Mouse (Mus musculus) embryonic stem cell, embryonic (primary cell): Measurements from ENCODE around the gene Ppfia4.

Experiments used
- CTCF ChIA-PET, 4 experiments: fragments of 300-600 bp in 2 of 4; fragments of 350-600 bp in 2 of 4; sonication (Branson Sonifier 250); formaldehyde crosslinking; loops; one replicate each; lab custom pipeline; 2022; ENCODE audit warnings: inconsistent platforms in 2 of 4; lab: Charles Lee
- POLR2A ChIA-PET, 4 experiments: fragments of 300-600 bp in 2 of 4; fragments of 350-600 bp in 2 of 4; sonication (Branson Sonifier 250); formaldehyde crosslinking; loops; one replicate each; lab custom pipeline; 2022; ENCODE audit warnings: antibody characterized with exemption in 4 of 4, inconsistent platforms in 1 of 4; lab: Charles Lee

Gene Ppfia4

GRCm38 (mm10) chr1:134332770-134333271, at the start of gene Ppfia4:
Gene Ppfia4 (minus strand): TSS chr1:134332928.
- ChIA-PET POLR2A (interaction anchor here in 2 of 4 experiments (1.0 to 1.5 kb wide), 3 partner anchors 12 to 212 kb away, joined by 3 to 5 read pairs (median 4); no protein-coding TSS in a partner anchor), CTCF (interaction anchor here (0.7 to 4.0 kb wide), 16 partner anchors 9 to 305 kb away, joined by 3 to 33 read pairs (median 4); partner anchors contain the start of gene Chit1 (in 1 of the 4))

GRCm38 (mm10) chr1:134381795-134382625, 49.3 kb upstream of the Ppfia4 start:
- CTCF ChIA-PET, result interaction anchor here in 2 of 4 experiments (0.5 to 0.8 kb wide), 3 partner anchors 50 to 1016 kb away, joined by 3 to 4 read pairs (median 4); no protein-coding TSS in a partner anchor
- POLR2A ChIA-PET, result interaction anchor here (0.7 to 2.6 kb wide), 25 partner anchors 9 to 282 kb away, joined by 3 to 12 read pairs (median 3); partner anchors contain the start of genes Cyb5r1 (in 3 of the 4), Adipor1 (in 2 of the 4), Klhl12 (in 1 of the 4) and Tmem183a (in 1 of the 4)

DNA sequence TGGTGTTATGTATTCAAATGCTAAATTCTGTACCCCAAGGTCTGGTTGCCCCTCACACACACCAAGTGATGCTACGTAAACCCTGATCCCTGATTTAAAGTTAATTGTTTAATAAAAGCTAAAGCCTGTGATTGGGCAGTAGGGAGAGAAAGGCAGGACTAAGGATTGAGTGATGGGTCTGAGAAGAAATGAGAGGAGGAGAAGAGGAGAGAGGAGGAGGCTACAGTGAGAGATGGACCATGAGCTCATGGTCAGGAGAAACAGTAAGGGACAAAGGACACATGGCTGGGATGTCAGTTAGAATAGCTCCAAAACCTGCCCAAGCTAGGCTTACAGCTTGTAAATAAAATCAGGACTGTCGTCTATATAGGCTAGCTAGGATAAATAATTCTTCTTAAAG, 48.3 kb upstream of the Ppfia4 start:
- ChIA-PET CTCF (interaction anchor here in 1 of 4 experiments (0.6 kb wide), 1 partner anchor 226 kb away, joined by 3 read pairs; no protein-coding TSS in a partner anchor), POLR2A (interaction anchor here (0.5 to 2.6 kb wide), 22 partner anchors 8 to 302 kb away, joined by 3 to 12 read pairs (median 4); partner anchors contain the start of genes Cyb5r1 (in 3 of the 4), Adipor1 (in 1 of the 4), Klhl12 (in 1 of the 4) and Rabif (in 1 of the 4))

DNA sequence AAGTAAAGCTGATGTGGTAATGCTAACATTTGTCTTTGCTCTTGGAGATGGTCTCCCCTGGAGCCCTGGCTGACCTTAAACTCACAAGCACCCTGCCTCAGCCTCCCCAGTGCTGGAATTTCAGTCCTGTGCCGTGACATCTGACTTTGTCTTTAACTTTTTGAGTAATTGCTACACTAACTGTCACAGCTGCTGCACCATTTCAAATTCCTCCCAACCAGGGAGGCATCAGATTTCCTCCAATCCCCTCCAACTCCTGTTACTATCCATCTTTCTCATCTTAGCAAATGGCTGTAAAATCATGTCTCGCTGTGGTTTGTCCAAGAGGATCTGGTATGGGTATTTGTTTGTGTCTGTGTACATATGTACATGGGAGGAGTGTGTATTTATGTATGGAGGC, 41.4 kb upstream of the Ppfia4 start:
- ChIA-PET POLR2A (interaction anchor here in 1 of 4 experiments (1.0 kb wide), 1 partner anchor 41 kb away, joined by 3 read pairs; no protein-coding TSS in a partner anchor), CTCF (no interaction called here)

GRCm38 (mm10) chr1:134368777-134369337, 36.1 kb upstream of the Ppfia4 start:
- ChIA-PET CTCF (interaction anchor here in 1 of 4 experiments (0.7 to 0.9 kb wide), 2 partner anchors 37 to 127 kb away, joined by 3 read pairs; partner anchors contain the start of gene Cyb5r1), POLR2A (interaction anchor here in 3 of 4 experiments (0.6 to 2.4 kb wide), 7 partner anchors 9 to 1351 kb away, joined by 3 to 9 read pairs (median 3); partner anchors contain the start of genes Klhl12 (in 2 of the 3), Adipor1 (in 1 of the 3), Csrp1 (in 1 of the 3) and Cyb5r1 (in 1 of the 3))

DNA sequence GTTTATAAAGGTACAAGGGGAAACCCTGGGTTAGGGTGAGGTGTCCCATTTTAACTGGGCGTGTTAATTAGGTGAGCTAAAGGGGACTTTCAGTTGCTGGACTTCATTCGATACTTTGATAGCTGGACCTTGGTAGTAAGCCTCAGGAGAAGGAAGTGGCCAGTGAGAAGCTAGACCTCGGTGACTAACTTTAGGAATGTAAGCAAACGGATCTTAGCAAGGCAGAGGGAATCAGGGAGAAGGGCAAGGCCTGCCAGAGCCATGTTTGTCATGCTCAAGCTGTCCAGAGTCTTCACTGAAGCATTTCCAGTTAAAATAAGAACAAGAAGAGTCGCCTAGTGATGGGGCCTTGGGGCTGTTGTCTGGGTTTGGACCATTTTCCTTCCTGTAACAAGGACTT, 32.8 kb upstream of the Ppfia4 start:
- CTCF ChIA-PET, result no interaction called here
- POLR2A ChIA-PET, result interaction anchor here in 2 of 4 experiments (0.9 to 2.4 kb wide), 8 partner anchors 13 to 192 kb away, joined by 3 to 12 read pairs (median 3); partner anchors contain the start of genes Adipor1 (in 2 of the 2), Klhl12 (in 1 of the 2) and Rabif (in 1 of the 2)

DNA sequence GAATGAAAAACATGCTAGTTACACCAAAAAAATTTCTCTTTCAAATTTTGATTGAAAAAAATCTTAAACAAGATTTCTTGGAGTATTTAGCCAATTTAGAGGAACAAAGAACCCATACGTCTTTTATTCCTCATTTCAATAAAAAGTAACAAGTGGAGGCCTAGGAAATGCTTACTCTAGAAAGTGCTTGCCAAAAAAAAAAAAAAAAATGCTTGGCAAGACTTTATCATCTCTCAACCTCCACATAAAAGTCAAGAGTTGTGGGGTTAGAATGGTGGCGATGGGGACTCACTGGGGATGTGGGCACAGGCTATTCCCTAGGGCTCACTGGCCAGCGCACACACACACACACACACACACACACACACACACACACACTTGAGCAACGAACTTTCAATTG, 30.5 kb upstream of the Ppfia4 start:
- ChIA-PET POLR2A (interaction anchor here in 2 of 4 experiments (0.7 to 3.2 kb wide), 7 partner anchors 9 to 626 kb away, joined by 3 to 11 read pairs (median 4); no protein-coding TSS in a partner anchor), CTCF (no interaction called here)

- POLR2A ChIA-PET, result interaction anchor here in 3 of 4 experiments (0.6 to 3.2 kb wide), 13 partner anchors 8 to 713 kb away, joined by 3 to 11 read pairs (median 4); partner anchors contain the start of genes Adipor1 (in 1 of the 3) and Klhl12 (in 1 of the 3)
- CTCF ChIA-PET, result interaction anchor here in 1 of 4 experiments (0.6 kb wide), 1 partner anchor 99 kb away, joined by 3 read pairs; no protein-coding TSS in a partner anchor
Measured at GRCm38 (mm10) chr1:134361857-134362212, 29.1 kb upstream of the Ppfia4 start, which contains the start of gene Tmem183a. Gene Tmem183a (minus strand): TSS chr1:134361979.

GRCm38 (mm10) chr1:134361195-134361856, 28.6 kb upstream of the Ppfia4 start:
- CTCF ChIA-PET, result interaction anchor here in 3 of 4 experiments (0.5 to 1.0 kb wide), 3 partner anchors 85 to 472 kb away, joined by 3 to 5 read pairs (median 3); no protein-coding TSS in a partner anchor

DNA sequence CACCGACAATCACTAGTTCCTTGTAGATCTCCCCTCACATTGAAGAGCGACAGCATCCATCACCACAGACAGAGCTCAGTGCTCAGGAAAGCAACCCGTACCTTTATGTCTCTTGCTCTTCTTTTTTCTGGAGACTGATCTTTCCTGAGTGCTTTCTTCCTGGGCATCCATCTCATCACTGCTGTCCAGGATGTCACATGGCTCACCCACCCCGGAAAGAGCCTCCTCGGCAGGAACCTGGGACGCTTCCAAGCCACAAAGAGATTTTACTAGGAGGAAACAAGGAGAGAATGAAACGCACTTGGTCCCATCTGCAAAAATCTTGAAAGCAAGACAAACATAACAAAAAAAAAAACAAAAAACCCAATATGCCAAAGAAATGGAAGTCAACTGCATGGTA, 27.9 kb upstream of the Ppfia4 start:
- CTCF ChIA-PET, result interaction anchor here in 2 of 4 experiments (0.5 to 1.0 kb wide), 2 partner anchors 86 to 472 kb away, joined by 3 to 5 read pairs; no protein-coding TSS in a partner anchor
- POLR2A ChIA-PET, result interaction anchor here in 3 of 4 experiments (0.6 to 3.0 kb wide), 21 partner anchors 9 to 574 kb away, joined by 3 to 9 read pairs (median 4); partner anchors contain the start of genes Adipor1 (in 2 of the 3), Klhl12 (in 2 of the 3) and Cyb5r1 (in 1 of the 3)

More at GRCm38 (mm10) chr1:134361195-134361856, 28.6 kb upstream of the Ppfia4 start:
- POLR2A ChIA-PET, result interaction anchor here in 3 of 4 experiments (0.6 to 3.2 kb wide), 17 partner anchors 10 to 714 kb away, joined by 3 to 11 read pairs (median 4); partner anchors contain the start of genes Klhl12 (in 2 of the 3) and Adipor1 (in 1 of the 3)

DNA sequence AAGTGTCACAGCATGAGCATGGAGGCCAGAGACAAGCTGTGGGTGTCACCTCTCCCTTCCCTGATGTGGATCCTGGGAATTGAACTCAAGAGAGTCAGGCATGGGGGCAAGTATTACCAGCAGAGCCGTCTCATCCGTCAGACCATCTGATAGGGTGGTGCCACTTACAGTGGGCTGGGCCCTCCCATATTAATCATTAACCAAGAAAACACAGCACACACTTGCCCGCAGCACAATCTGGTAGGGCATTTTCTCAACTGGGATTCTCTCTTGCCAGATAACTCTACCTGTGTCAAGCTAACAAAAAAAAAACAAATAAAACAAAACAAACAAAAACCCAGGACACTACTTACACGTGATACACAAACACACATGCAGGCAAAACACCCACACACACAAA, 24.7 kb upstream of the Ppfia4 start:
- ChIA-PET POLR2A (interaction anchor here in 1 of 4 experiments (1.7 kb wide), 1 partner anchor 15 kb away, joined by 4 read pairs; no protein-coding TSS in a partner anchor), CTCF (no interaction called here)

DNA sequence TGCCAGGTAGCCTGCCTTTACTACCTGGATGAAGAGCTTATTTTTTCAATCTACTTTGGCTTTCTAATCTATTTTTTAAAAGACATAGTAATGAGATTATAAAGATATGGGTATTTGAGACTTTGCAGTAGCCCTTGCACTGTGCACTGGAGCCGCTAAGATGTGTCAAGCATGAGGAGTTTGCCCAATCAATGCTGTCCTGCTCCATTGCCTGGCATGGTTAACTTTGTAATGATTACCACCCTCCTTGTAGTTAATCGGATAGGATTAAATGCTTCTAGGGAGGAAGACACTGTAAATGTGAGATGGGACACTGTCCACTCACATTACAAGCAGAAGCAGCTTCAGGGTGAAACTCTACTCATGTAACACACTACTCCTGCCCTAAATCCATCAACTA, 20.6 kb upstream of the Ppfia4 start:
- POLR2A ChIA-PET, result interaction anchor here in 3 of 4 experiments (0.6 to 4.8 kb wide), 14 partner anchors 9 to 251 kb away, joined by 3 to 41 read pairs (median 3); partner anchors contain the start of genes Klhl12 (in 2 of the 3), Adipor1 (in 1 of the 3) and Ppfia4 (in 1 of the 3)
- CTCF ChIA-PET, result interaction anchor here in 1 of 4 experiments (0.5 kb wide), 1 partner anchor 62 kb away, joined by 3 read pairs; the partner anchor contains the start of gene Adipor1

- ChIA-PET POLR2A (no interaction called here), CTCF (no interaction called here)
Measured at GRCm38 (mm10) chr1:134347791-134348190, 15.1 kb upstream of the Ppfia4 start.

DNA sequence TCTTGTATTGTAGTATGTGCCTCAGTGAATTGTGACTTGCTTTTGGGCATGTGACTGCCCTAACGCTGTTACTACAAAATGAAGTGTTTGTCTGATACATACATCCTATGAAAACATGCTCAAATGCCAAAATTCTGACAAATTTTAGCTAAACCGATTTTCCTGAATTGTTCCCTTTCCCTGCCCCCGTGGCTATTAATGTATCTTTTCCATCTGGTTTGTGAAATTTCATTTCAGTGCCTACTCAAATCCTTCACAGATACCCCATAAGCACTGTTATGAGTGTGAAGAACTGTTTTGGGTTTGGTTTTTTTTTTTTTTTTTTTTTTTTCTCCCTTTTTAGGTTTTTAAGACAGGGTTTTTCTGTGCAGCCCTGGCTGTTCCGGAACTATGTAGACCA, 12.3 kb upstream of the Ppfia4 start:
- ChIA-PET POLR2A (interaction anchor here (0.6 to 5.8 kb wide), 49 partner anchors 8 to 1325 kb away, joined by 3 to 41 read pairs (median 4); partner anchors contain the start of genes Klhl12 (in 2 of the 4), Tmem183a (in 2 of the 4), Adipor1 (in 1 of the 4) and Btg2 (in 1 of the 4)), CTCF (interaction anchor here in 2 of 4 experiments (0.6 to 2.0 kb wide), 7 partner anchors 13 to 279 kb away, joined by 3 to 5 read pairs (median 3); no protein-coding TSS in a partner anchor)

- POLR2A ChIA-PET, result interaction anchor here (0.5 to 5.8 kb wide), 54 partner anchors 10 to 1325 kb away, joined by 3 to 41 read pairs (median 4); partner anchors contain the start of genes Klhl12 (in 3 of the 4), Tmem183a (in 2 of the 4), Ube2t (in 2 of the 4) and Adipor1 (in 1 of the 4)
- CTCF ChIA-PET, result interaction anchor here (0.6 to 2.0 kb wide), 12 partner anchors 12 to 278 kb away, joined by 3 to 5 read pairs (median 3); no protein-coding TSS in a partner anchor
Measured at GRCm38 (mm10) chr1:134344005-134344950, 11.6 kb upstream of the Ppfia4 start.
